Mouse (Mus musculus): ENCODE data around the gene P2rx1. TPM values are rescaled to one million over a fixed set of nuclear protein-coding genes. Genes with fewer than 3 reads are reported as not detected.

P2rx1 gene
- polyA plus RNA-seq, 1 experiment: 0.12 TPM

GRCm38 (mm10) chr11:72982516-72982915, 16.4 kb upstream of the P2rx1 start:
- Histone ChIP-seq H3K4me1 (ENCODE audit: control insufficient read depth) (no peaks in the 10 kb centered on the region), H3K27me3 (ENCODE audit: control insufficient read depth) (no peaks in the 10 kb centered on the region), H3K4me3 (replicated peaks) (no peak overlapping the region), H3K36me3 (ENCODE audit: control insufficient read depth) (no peaks in the 10 kb centered on the region), H3K9me3 (ENCODE audit: control insufficient read depth, low read length) (no peaks in the 10 kb centered on the region)
- TF ChIP-seq TAL1 (IDR thresholded peaks at IDR 0.05; ENCODE audit: low read length): no peak

GRCm38 (mm10) chr11:72983283-72983682, 15.6 kb upstream of the P2rx1 start:
- Histone ChIP-seq H3K9me3 (ENCODE audit: control insufficient read depth, low read length) (no peaks in the 10 kb centered on the region), H3K36me3 (ENCODE audit: control insufficient read depth) (no peaks in the 10 kb centered on the region), H3K4me1 (ENCODE audit: control insufficient read depth) (no peaks in the 10 kb centered on the region), H3K4me3 (replicated peaks) (no peak overlapping the region), H3K27me3 (ENCODE audit: control insufficient read depth) (no peaks in the 10 kb centered on the region)
- TF ChIP-seq TAL1 (IDR thresholded peaks at IDR 0.05; ENCODE audit: low read length): no peak
- TF ChIP-seq GATA1 (IDR thresholded peaks at IDR 0.05; ENCODE audit: low read length): no peak

- no peaks in the 10 kb centered on the region for H3K27me3 ChIP-seq (ENCODE audit: control insufficient read depth)
- H3K4me3 ChIP-seq (replicated peaks): no peak overlapping the region
- H3K4me1 ChIP-seq (ENCODE audit: control insufficient read depth): no peaks in the 10 kb centered on the region
- H3K9me3 ChIP-seq (ENCODE audit: control insufficient read depth, low read length): no peaks in the 10 kb centered on the region
- no peak for TF ChIP-seq TAL1 (IDR thresholded peaks at IDR 0.05; ENCODE audit: low read length)
- TF ChIP-seq GATA1 (IDR thresholded peaks at IDR 0.05; ENCODE audit: low read length): no peak
- no peaks in the 10 kb centered on the region for H3K36me3 ChIP-seq (ENCODE audit: control insufficient read depth)
Observed at GRCm38 (mm10) chr11:72986745-72987144, 12.2 kb upstream of the P2rx1 start.

- no peaks in the 10 kb centered on the region for H3K27me3 ChIP-seq (ENCODE audit: control insufficient read depth)
- TF ChIP-seq TAL1 (IDR thresholded peaks at IDR 0.05; ENCODE audit: low read length) (no peak), GATA1 (IDR thresholded peaks at IDR 0.05; ENCODE audit: low read length) (no peak)
- H3K4me3 ChIP-seq (replicated peaks): no peak overlapping the region
- H3K36me3 ChIP-seq (ENCODE audit: control insufficient read depth): no peaks in the 10 kb centered on the region
- H3K9me3 ChIP-seq (ENCODE audit: control insufficient read depth, low read length): no peaks in the 10 kb centered on the region
- H3K4me1 ChIP-seq (ENCODE audit: control insufficient read depth): no peaks in the 10 kb centered on the region
Observed at GRCm38 (mm10) chr11:72987234-72987633, 11.7 kb upstream of the P2rx1 start.

GRCm38 (mm10) chr11:72987807-72988206, 11.1 kb upstream of the P2rx1 start:
- Histone ChIP-seq H3K9me3 (ENCODE audit: control insufficient read depth, low read length) (no peaks in the 10 kb centered on the region), H3K4me1 (ENCODE audit: control insufficient read depth) (no peaks in the 10 kb centered on the region), H3K4me3 (replicated peaks) (no peak overlapping the region), H3K36me3 (ENCODE audit: control insufficient read depth) (no peaks in the 10 kb centered on the region), H3K27me3 (ENCODE audit: control insufficient read depth) (no peaks in the 10 kb centered on the region)
- TF ChIP-seq GATA1 (IDR thresholded peaks at IDR 0.05; ENCODE audit: low read length) (no peak), TAL1 (IDR thresholded peaks at IDR 0.05; ENCODE audit: low read length) (no peak)

GRCm38 (mm10) chr11:72989044-72989443, 9.9 kb upstream of the P2rx1 start:
- no peaks in the 10 kb centered on the region for H3K9me3 ChIP-seq (ENCODE audit: control insufficient read depth, low read length)
- TF ChIP-seq GATA1 (IDR thresholded peaks at IDR 0.05; ENCODE audit: low read length) (no peak), TAL1 (IDR thresholded peaks at IDR 0.05; ENCODE audit: low read length) (no peak)
- no peaks in the 10 kb centered on the region for H3K36me3 ChIP-seq (ENCODE audit: control insufficient read depth)
- no peaks in the 10 kb centered on the region for H3K27me3 ChIP-seq (ENCODE audit: control insufficient read depth)
- H3K4me1 ChIP-seq (ENCODE audit: control insufficient read depth): no peaks in the 10 kb centered on the region
- H3K4me3 ChIP-seq (replicated peaks): no peak overlapping the region

- Histone ChIP-seq H3K9me3 (ENCODE audit: control insufficient read depth, low read length) (no peaks in the 10 kb centered on the region), H3K36me3 (ENCODE audit: control insufficient read depth) (no peaks in the 10 kb centered on the region), H3K4me1 (ENCODE audit: control insufficient read depth) (no peaks in the 10 kb centered on the region), H3K27me3 (ENCODE audit: control insufficient read depth) (no peaks in the 10 kb centered on the region), H3K4me3 (replicated peaks) (no peak overlapping the region)
- TF ChIP-seq GATA1 (IDR thresholded peaks at IDR 0.05; ENCODE audit: low read length) (no peak), TAL1 (IDR thresholded peaks at IDR 0.05; ENCODE audit: low read length) (no peak)
Observed at GRCm38 (mm10) chr11:72990688-72991087, 8.2 kb upstream of the P2rx1 start.

- no peaks in the 10 kb centered on the region for H3K27me3 ChIP-seq (ENCODE audit: control insufficient read depth)
- TF ChIP-seq TAL1 (IDR thresholded peaks at IDR 0.05; ENCODE audit: low read length): no peak
- no peaks in the 10 kb centered on the region for H3K4me1 ChIP-seq (ENCODE audit: control insufficient read depth)
- H3K9me3 ChIP-seq (ENCODE audit: control insufficient read depth, low read length): no peaks in the 10 kb centered on the region
- no peaks in the 10 kb centered on the region for H3K36me3 ChIP-seq (ENCODE audit: control insufficient read depth)
- H3K4me3 ChIP-seq (replicated peaks): no peak overlapping the region
Observed at GRCm38 (mm10) chr11:72991961-72992360, 6.9 kb upstream of the P2rx1 start.

- TF ChIP-seq TAL1 (IDR thresholded peaks at IDR 0.05; ENCODE audit: low read length) (no peak), GATA1 (IDR thresholded peaks at IDR 0.05; ENCODE audit: low read length) (no peak)
- no peaks in the 10 kb centered on the region for H3K9me3 ChIP-seq (ENCODE audit: control insufficient read depth, low read length)
- H3K4me3 ChIP-seq (replicated peaks): no peak overlapping the region
- H3K4me1 ChIP-seq (ENCODE audit: control insufficient read depth): peaks cover 11% of the 10 kb centered on the region
- H3K36me3 ChIP-seq (ENCODE audit: control insufficient read depth): no peaks in the 10 kb centered on the region
- no peaks in the 10 kb centered on the region for H3K27me3 ChIP-seq (ENCODE audit: control insufficient read depth)
Observed at GRCm38 (mm10) chr11:72996346-72996745, 2.6 kb upstream of the P2rx1 start.

- no peak; the same call in 2 of the 3 replicates for TF ChIP-seq TAL1 (IDR thresholded peaks at IDR 0.05; ENCODE audit: low read length)
- TF ChIP-seq GATA1 (IDR thresholded peaks at IDR 0.05; ENCODE audit: low read length): no peak
- no peak overlapping the region for H3K4me3 ChIP-seq (replicated peaks)
- no peaks in the 10 kb centered on the region for H3K36me3 ChIP-seq (ENCODE audit: control insufficient read depth)
- H3K9me3 ChIP-seq (ENCODE audit: control insufficient read depth, low read length): no peaks in the 10 kb centered on the region
- no peaks in the 10 kb centered on the region for H3K27me3 ChIP-seq (ENCODE audit: control insufficient read depth)
- peaks cover 11% of the 10 kb centered on the region for H3K4me1 ChIP-seq (ENCODE audit: control insufficient read depth)
Observed at GRCm38 (mm10) chr11:72996781-72997180, 2.1 kb upstream of the P2rx1 start.

All from erythroblast, embryonic 14.5 days (primary cell).